Mouse (Mus musculus): ENCODE data around the gene Eif4g3.

- no peak for TF ChIP-seq POLR2A (IDR thresholded peaks at IDR 0.05; ENCODE audit: insufficient read depth, low read depth, low read length)
- TF ChIP-seq CTCF (IDR thresholded peaks at IDR 0.05; ENCODE audit: insufficient read depth, low read depth, low read length), result no peak
Measured at GRCm38 (mm10) chr4:138067858-138068257, 75.0 kb downstream of the Eif4g3 start.
